Mouse (Mus musculus) MEL (cell line): ENCODE measurements around the gene Usp37. TPM values are rescaled to one million over a fixed set of nuclear protein-coding genes. Genes with fewer than 3 reads are reported as not detected.

Experiments used
- DNase-seq: peaks from one replicate; pipeline ENCODE4 v3.0.0; 2011; ENCODE audit warnings: low read depth, low spot score
- H3K27ac ChIP-seq: 2 replicates; pipeline ENCODE4 v1.5.1; 2012; ENCODE audit warnings: low read depth, mild to moderate bottlenecking, control low read depth, low read length, moderate library complexity; ENCODE audit not compliant: control insufficient read depth
- H3K27me3 ChIP-seq, 2 experiments: fragments of 150-350 bp in 1 of 2; sonication (generic) in 1 of 2; 2 replicates each; pipeline ENCODE4 v1.6.1; 2012; ENCODE audit warnings: low read length in 2 of 2, mild to moderate bottlenecking in 2 of 2, improper control_type of control experiment in 1 of 2, moderate library complexity in 1 of 2; ENCODE audit not compliant: insufficient read depth in 2 of 2, control insufficient read depth in 1 of 2
- H3K36me3 ChIP-seq, 2 experiments: 2 replicates each; pipeline ENCODE4 v1.6.1; 2012 to 2014; ENCODE audit warnings: low read length in 2 of 2, improper control_type of control experiment in 1 of 2, inconsistent platforms in 1 of 2, mild to moderate bottlenecking in 1 of 2; ENCODE audit not compliant: insufficient read depth in 2 of 2, control insufficient read depth in 1 of 2
- H3K4me1 ChIP-seq, 2 experiments: fragments of 150-350 bp in 1 of 2; sonication (generic) in 1 of 2; 2 replicates each; pipeline ENCODE4 v1.6.1; 2012; ENCODE audit warnings: low read length in 2 of 2, improper control_type of control experiment in 1 of 2, mild to moderate bottlenecking in 1 of 2; ENCODE audit not compliant: insufficient read depth in 2 of 2, control insufficient read depth in 1 of 2
- H3K4me3 ChIP-seq, 2 experiments: fragments of 150-350 bp in 1 of 2; sonication (generic) in 1 of 2; 2 replicates each; pipeline ENCODE4 v1.5.1; 2012; ENCODE audit warnings: low read depth in 2 of 2, low read length in 2 of 2, mild to moderate bottlenecking in 2 of 2, moderate library complexity in 2 of 2, control low read depth in 1 of 2, improper control_type of control experiment in 1 of 2; ENCODE audit not compliant: control insufficient read depth in 1 of 2, insufficient read depth in 1 of 2
- H3K79me2 ChIP-seq: 2 replicates; pipeline ENCODE4 v1.6.1; 2012; ENCODE audit warnings: mild to moderate bottlenecking, low read length, moderate library complexity; ENCODE audit not compliant: control insufficient read depth, poor library complexity, insufficient read depth
- H3K9ac ChIP-seq: 2 replicates; pipeline ENCODE4 v1.6.1; 2012; ENCODE audit warnings: low read depth, mild to moderate bottlenecking, control low read depth, low read length, moderate library complexity; ENCODE audit not compliant: control insufficient read depth, poor library complexity, severe bottlenecking
- H3K9me3 ChIP-seq: fragments of 150-350 bp; sonication (generic); replicated peaks from 2 replicates; pipeline ENCODE4 v1.6.1; 2012; ENCODE audit warnings: mild to moderate bottlenecking, low read length, improper control_type of control experiment, moderate library complexity; ENCODE audit not compliant: insufficient read depth
- CHD1 ChIP-seq: IDR thresholded peaks from 2 replicates; pipeline ENCODE4 v1.6.1; 2012; ENCODE audit warnings: low read depth, mild to moderate bottlenecking, inconsistent platforms, low read length, improper control_type of control experiment
- CTCF ChIP-seq, 3 experiments: IDR thresholded peaks in 2 of 3; conservative IDR thresholded peaks in 1 of 3; 2 replicates each; pipeline ENCODE4 v1.5.1; 2011 to 2012; ENCODE audit warnings: low read length in 3 of 3, low read depth in 2 of 3, mild to moderate bottlenecking in 2 of 3, improper control_type of control experiment in 1 of 3, inconsistent platforms in 1 of 3, mixed read lengths in 1 of 3, moderate library complexity in 1 of 3; ENCODE audit not compliant: control insufficient read depth in 1 of 3, insufficient read depth in 1 of 3, poor library complexity in 1 of 3, severe bottlenecking in 1 of 3
- E2F4 ChIP-seq: IDR thresholded peaks from 2 replicates; pipeline ENCODE4 v1.6.1; 2011; ENCODE audit warnings: low read depth, low read length, improper control_type of control experiment, borderline replicate concordance
- GABPA ChIP-seq: IDR thresholded peaks from 2 replicates; pipeline ENCODE4 v1.6.1; 2012; ENCODE audit warnings: low read depth, mild to moderate bottlenecking, inconsistent platforms, low read length, improper control_type of control experiment, moderate library complexity
- JUND ChIP-seq: IDR thresholded peaks from 2 replicates; pipeline ENCODE4 v1.6.1; 2011; ENCODE audit warnings: low read depth, mild to moderate bottlenecking, improper control_type of control experiment, low read length
- MAX ChIP-seq: IDR thresholded peaks from 2 replicates; pipeline ENCODE4 v1.6.1; 2011; ENCODE audit warnings: low read length, improper control_type of control experiment
- MAZ ChIP-seq: IDR thresholded peaks from 2 replicates; pipeline ENCODE4 v1.6.1; 2012; ENCODE audit warnings: low read depth, mild to moderate bottlenecking, inconsistent platforms, low read length, improper control_type of control experiment
- MEF2A ChIP-seq: IDR thresholded peaks from 2 replicates; pipeline ENCODE4 v1.6.1; 2014; ENCODE audit warnings: low read depth, mild to moderate bottlenecking, inconsistent platforms, low read length, improper control_type of control experiment; ENCODE audit not compliant: poor library complexity, insufficient replicate concordance, severe bottlenecking; ENCODE audit errors: extremely low read depth
- MYC ChIP-seq: IDR thresholded peaks from 2 replicates; pipeline ENCODE4 v1.6.1; 2011; ENCODE audit warnings: low read depth, mild to moderate bottlenecking, low read length, improper control_type of control experiment, moderate library complexity
- NELFE ChIP-seq: IDR thresholded peaks from 2 replicates; pipeline ENCODE4 v1.6.1; 2011; ENCODE audit warnings: low read depth, low read length, improper control_type of control experiment
- NRF1 ChIP-seq: IDR thresholded peaks from 2 replicates; pipeline ENCODE4 v1.6.1; 2014; ENCODE audit warnings: low read depth, mild to moderate bottlenecking, inconsistent platforms, low read length, improper control_type of control experiment, moderate library complexity; ENCODE audit not compliant: poor library complexity, insufficient read depth, severe bottlenecking
- POLR2AphosphoS2 ChIP-seq: IDR thresholded peaks from 2 replicates; pipeline ENCODE4 v1.6.1; 2011; ENCODE audit warnings: low read length, improper control_type of control experiment
- TAL1 ChIP-seq: IDR thresholded peaks from 2 replicates; pipeline ENCODE4 v1.6.1; 2012; ENCODE audit warnings: mild to moderate bottlenecking, inconsistent platforms, low read length, moderate library complexity, mixed read lengths
- TCF12 ChIP-seq: IDR thresholded peaks from 2 replicates; pipeline ENCODE4 v1.6.1; 2014; ENCODE audit warnings: low read depth, mild to moderate bottlenecking, inconsistent platforms, low read length, improper control_type of control experiment, moderate library complexity
- USF2 ChIP-seq, 2 experiments: IDR thresholded peaks; 2 replicates each; pipeline ENCODE4 v1.6.1; 2011 to 2012; ENCODE audit warnings: improper control_type of control experiment in 2 of 2, low read length in 2 of 2, borderline replicate concordance in 1 of 2, inconsistent platforms in 1 of 2, low read depth in 1 of 2, mild to moderate bottlenecking in 1 of 2; ENCODE audit not compliant: insufficient read depth in 1 of 2
- ZMIZ1 ChIP-seq: IDR thresholded peaks from 2 replicates; pipeline ENCODE4 v1.6.1; 2012; ENCODE audit warnings: low read depth, mild to moderate bottlenecking, inconsistent platforms, low read length, improper control_type of control experiment, moderate library complexity
- polyA plus RNA-seq, 2 experiments: library from polyadenylated mRNA; stranded (reverse) in 1 of 2; unstranded in 1 of 2; fragments of >175 nt in 1 of 2; fragments of >200 nt in 1 of 2; gene quantifications; 2 replicates each; pipeline versions ENCODE4 v1.2.1 to v1.2.4; 2012; ENCODE audit warnings: low replicate concordance in 2 of 2, low read depth in 1 of 2; ENCODE audit not compliant: insufficient read length in 2 of 2, insufficient read depth in 1 of 2, missing spikeins in 1 of 2
- total RNA-seq: library from RNA; depleted of rRNA; stranded (reverse); fragments of 300-350 nt; gene quantifications from 2 replicates; pipeline ENCODE4 v1.2.3, GENCODE M21; 2012

Usp37 gene
- total and polyA plus RNA-seq, 3 experiments: 17.8 to 77.6 (median 24.0) TPM

DNA sequence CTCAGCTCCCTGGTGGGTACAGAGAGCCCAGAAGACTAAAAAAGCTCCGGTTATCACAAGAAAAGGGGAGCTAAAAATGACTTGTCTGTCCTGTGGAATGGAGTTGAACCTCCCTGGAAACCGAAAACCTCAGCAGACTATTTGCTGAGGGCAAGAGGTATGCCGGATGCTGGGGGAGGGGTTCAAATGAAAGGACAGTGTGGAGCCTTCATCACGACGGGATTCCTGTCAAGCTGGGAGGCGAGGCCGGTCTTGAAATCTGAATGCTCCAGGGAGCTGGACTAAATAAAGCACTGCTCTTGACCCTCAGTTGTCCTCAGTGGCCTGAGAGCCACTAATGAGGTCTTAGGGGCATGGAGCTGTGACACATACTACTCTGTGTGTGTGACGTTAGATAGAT is 120.9 kb downstream of the Usp37 start:
- Histone ChIP-seq H3K9ac (no peak overlapping the region), H3K4me3 (no peak overlapping the region), H3K36me3 (no peaks in the 10 kb centered on the region), H3K4me1 (no peaks in the 10 kb centered on the region)
- TF ChIP-seq MEF2A: no peak
- no peak for TF ChIP-seq POLR2AphosphoS2
- TF ChIP-seq, all 39 proteins: peak for 0
- Histone ChIP-seq H3K9me3 (no peaks in the 10 kb centered on the region), H3K79me2 (no peaks in the 10 kb centered on the region), H3K27ac (no peak overlapping the region), H3K27me3 (no peaks in the 10 kb centered on the region; a peak in 1 of 4 replicates)
- DNase-seq: no peak

DNA sequence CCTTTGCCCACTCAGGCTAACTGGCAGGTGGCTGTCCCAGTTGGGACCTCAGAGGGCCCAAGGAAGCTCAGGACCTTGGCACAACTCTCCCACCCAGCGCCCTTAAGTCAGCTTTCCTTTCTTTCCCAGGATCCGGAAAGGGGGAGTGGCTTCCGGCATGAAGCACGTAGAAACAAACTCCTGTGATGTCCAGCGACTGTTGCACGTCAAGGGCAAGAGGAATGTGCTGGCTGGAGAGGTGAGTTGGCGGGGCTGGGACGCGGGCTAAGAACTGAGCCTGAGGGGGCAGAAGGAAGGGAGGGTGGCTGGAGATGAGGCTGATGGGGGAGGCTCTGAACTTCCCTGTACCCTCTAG is 124.7 kb downstream of the Usp37 start:
- Histone ChIP-seq H3K9me3 (no peaks in the 10 kb centered on the region), H3K9ac (no peak overlapping the region), H3K4me3 (no peak overlapping the region), H3K27ac (no peak overlapping the region), H3K79me2 (no peaks in the 10 kb centered on the region), H3K4me1 (peaks cover 0 to under 1% of the 10 kb centered on the region in 2 experiments; a peak in 1 of 4 replicates), H3K27me3 (no peaks in the 10 kb centered on the region), H3K36me3 (no peaks in the 10 kb centered on the region)
- TF ChIP-seq MAZ (no peak), ZMIZ1 (no peak), JUND (no peak), TAL1 (no peak), CTCF (IDR thresholded peaks at IDR 0.05 in 2 of 3, conservative IDR thresholded peaks at IDR 0.05 in 1 of 3; ENCODE audit: control insufficient read depth in 1 of 3, insufficient read depth in 1 of 3, low read depth in 2 of 3, low read length in 3 of 3, poor library complexity in 1 of 3, severe bottlenecking in 1 of 3) (no peak), NRF1 (no peak), TCF12 (no peak), NELFE (no peak), USF2 (IDR thresholded peaks at IDR 0.05; ENCODE audit: borderline replicate concordance in 1 of 2, insufficient read depth in 1 of 2, low read depth in 1 of 2, low read length in 2 of 2) (no peak), MAX (no peak), MYC (no peak), GABPA (no peak), E2F4 (no peak), CHD1 (no peak)
- DNase-seq: no peak
